9 mouse cellular contexts compared by ENCODE assay signal in genomic region chrX:95195363-95196103, GRCm38 (mm10). TPM values are rescaled to one million over a fixed set of nuclear protein-coding genes. Genes with fewer than 3 reads are reported as not detected.
A peak's percentile ranks its signal among the peaks of the same experiment; 100 is the strongest.
DNase-seq lines count a peak whose midpoint lies in the region; ATAC-seq lines count a peak whose summit lies in the region.
"Had no signal": no experiment of that assay in that cellular context is flagged by ENCODE, and none has a peak within 500 bp of the region (broad histone marks: within the 10 kb centered on the region; RNA-seq: fewer than 3 reads in every experiment).

No protein-coding gene starts in this region.

- H3K27me3 ChIP-seq in heart, embryonic 12.5 days (replicated peaks): no peaks in the 10 kb centered on the region
- H3K27me3 ChIP-seq in forebrain, embryonic 15.5 days: no peaks in the 10 kb centered on the region

- no peaks in the 10 kb centered on the region for H3K4me1 ChIP-seq in heart, embryonic 12.5 days (replicated peaks)
- H3K4me1 ChIP-seq in brown adipose tissue, adult 24 weeks (ENCODE audit: control insufficient read depth, insufficient read depth, insufficient read length, low read length): no peaks in the 10 kb centered on the region
- no peaks in the 10 kb centered on the region for H3K4me1 ChIP-seq in forebrain, embryonic 15.5 days

- H3K36me3 ChIP-seq in heart, embryonic 12.5 days: no peaks in the 10 kb centered on the region
- H3K36me3 ChIP-seq in forebrain, embryonic 15.5 days: no peaks in the 10 kb centered on the region

- no peak for DNase-seq in heart, adult 11 months
- DNase-seq in left cerebral cortex, adult 11 months (ENCODE audit: low spot score): no peak
- DNase-seq in testis, postnatal 10 days (ENCODE audit: low spot score): no peak
- DNase-seq in layer of hippocampus, adult 11-12 months (ENCODE audit: low spot score): no peak

- H3K4me3 ChIP-seq in heart, embryonic 12.5 days: peak overlapping the region; percentile 57
- peak overlapping the region; percentile 63; the same call in 1 of the 2 replicates for H3K4me3 ChIP-seq in brown adipose tissue, adult 24 weeks (ENCODE audit: insufficient read depth, low read depth, low read length)
- peak overlapping the region; percentile 48 for H3K4me3 ChIP-seq in forebrain, embryonic 15.5 days
- H3K4me3 ChIP-seq: erythroblast, embryonic 14.5 days had no signal

- no peak overlapping the region for H3K27ac ChIP-seq in heart, embryonic 12.5 days (ENCODE audit: poor library complexity, severe bottlenecking)
- H3K27ac ChIP-seq in brown adipose tissue, adult 24 weeks (replicated peaks; ENCODE audit: low read depth, low read length): no peak overlapping the region
- H3K27ac ChIP-seq in forebrain, embryonic 15.5 days (replicated peaks): peak overlapping the region; percentile 69

- 55% methylated on average over 3 of the region's 3 CpGs for WGBS in heart, embryonic 12.5 days
- 28% methylated on average over 3 of the region's 3 CpGs for WGBS in forebrain, embryonic 15.5 days

- peak overlapping the region; percentile 65; the same call in 1 of the 2 replicates for H3K9ac ChIP-seq in heart, embryonic 12.5 days
- peak overlapping the region; percentile 57 for H3K9ac ChIP-seq in forebrain, embryonic 15.5 days (replicated peaks)

- peak overlapping the region; percentile 75 for H3K4me2 ChIP-seq in heart, embryonic 12.5 days
- peak overlapping the region; percentile 51 for H3K4me2 ChIP-seq in forebrain, embryonic 15.5 days (replicated peaks)

- H3K9me3 ChIP-seq in heart, embryonic 12.5 days (replicated peaks): no peaks in the 10 kb centered on the region
- H3K9me3 ChIP-seq in forebrain, embryonic 15.5 days: no peaks in the 10 kb centered on the region

- ATAC-seq in heart, embryonic 12.5 days (ENCODE audit: insufficient number of reproducible peaks, low FRiP score): no peak
- ATAC-seq in forebrain, embryonic 15.5 days (replicated peaks): peak; percentile 38
- peak; percentile 39; the same call in 1 of the 2 replicates for ATAC-seq in megakaryocyte progenitor cell, adult 5-6 weeks (replicated peaks; ENCODE audit: poor library complexity)

RNA-seq across cellular contexts. Expression of gene Arhgef9, which starts 1.1 kb away (rescaled TPM):
- 11.2 and 12.7 TPM in 2 replicates for polyA plus RNA-seq in heart, embryonic 12.5 days (2016; fragmentation: Nextera tagmentation; extraction: Ambion mirVana)
- polyA plus RNA-seq in brown adipose tissue, adult 24 weeks (2012; ENCODE audit: insufficient read depth, insufficient read length, missing spikeins): 13.6 and 23.2 TPM in 2 replicates
- 41.7 and 46.0 TPM in 2 replicates for polyA plus RNA-seq in forebrain, embryonic 15.5 days (2015; fragmentation: Nextera tagmentation; extraction: Ambion mirVana)
- 0.49 and 0.52 TPM in 2 replicates for total RNA-seq in megakaryocyte progenitor cell, adult 5-6 weeks (2015)
- 0.17 and 1.2 TPM in 2 replicates for total RNA-seq in megakaryocyte progenitor cell, adult 5-6 weeks (2017)
- polyA plus RNA-seq: erythroblast, embryonic 14.5 days had no signal
